Mouse (Mus musculus) brain, adult 2 months (tissue): ENCODE measurements around the gene Cebpb.

Experiments used
- DNase-seq: peaks from one replicate; pipeline ENCODE4 v3.0.0; 2011; ENCODE audit warnings: low read depth, low spot score

Gene Cebpb

GRCm38 (mm10) chr2:167665972-167666713 is 22.6 kb upstream of the Cebpb start:
- no peak for DNase-seq

- DNase-seq = no peak
Observed at GRCm38 (mm10) chr2:167668426-167668825, 20.3 kb upstream of the Cebpb start.

- no peak for DNase-seq
Observed at GRCm38 (mm10) chr2:167669398-167669797, 19.3 kb upstream of the Cebpb start.

- DNase-seq = no peak
Observed at GRCm38 (mm10) chr2:167671101-167671633, 17.5 kb upstream of the Cebpb start.

GRCm38 (mm10) chr2:167672212-167672685 is 16.5 kb upstream of the Cebpb start:
- peak; percentile 44 for DNase-seq

- peak; percentile 54 for DNase-seq
Observed at GRCm38 (mm10) chr2:167675120-167675909, 13.4 kb upstream of the Cebpb start.

- no peak for DNase-seq
Observed at GRCm38 (mm10) chr2:167678600-167678999, 10.1 kb upstream of the Cebpb start.

GRCm38 (mm10) chr2:167679902-167680430 is 8.7 kb upstream of the Cebpb start:
- peak; percentile 80 for DNase-seq

- peak; percentile 65 for DNase-seq
Observed at GRCm38 (mm10) chr2:167680657-167681056, 8.1 kb upstream of the Cebpb start.

GRCm38 (mm10) chr2:167683721-167684120 is 5.0 kb upstream of the Cebpb start:
- DNase-seq = no peak

- DNase-seq = peak; percentile 96
Observed at GRCm38 (mm10) chr2:167685137-167685536, 3.6 kb upstream of the Cebpb start.

- DNase-seq = no peak
Observed at GRCm38 (mm10) chr2:167685865-167686264, 2.9 kb upstream of the Cebpb start.

- DNase-seq = no peak
Observed at GRCm38 (mm10) chr2:167686382-167687249, 2.1 kb upstream of the Cebpb start.

GRCm38 (mm10) chr2:167687250-167687586 is 1.5 kb upstream of the Cebpb start:
- no peak for DNase-seq

- no peak for DNase-seq
Observed at GRCm38 (mm10) chr2:167687651-167688101, 1.0 kb upstream of the Cebpb start.

GRCm38 (mm10) chr2:167688126-167688497 is 603 bp upstream of the Cebpb start:
- DNase-seq = peak; percentile 48

GRCm38 (mm10) chr2:167689501-167690218 is 945 bp downstream of the Cebpb start, which contains the start of gene Tmem189:
TSS of gene Tmem189 (minus strand) at chr2:167689822.
- peak; percentile 86 for DNase-seq

GRCm38 (mm10) chr2:167690219-167690961 is 1.7 kb downstream of the Cebpb start:
- DNase-seq = peak; percentile 49

GRCm38 (mm10) chr2:167690962-167691311 is 2.2 kb downstream of the Cebpb start:
- DNase-seq = peak; percentile 41

- DNase-seq = no peak
Observed at GRCm38 (mm10) chr2:167691410-167691809, 2.7 kb downstream of the Cebpb start.
